Mouse (Mus musculus): ENCODE data around the gene Fnbp1. TPM values are rescaled to one million over a fixed set of nuclear protein-coding genes. Genes with fewer than 3 reads are reported as not detected.

The Fnbp1 gene
- polyA plus RNA-seq, 1 experiment from 2014 or later = 23.7 TPM

GRCm38 (mm10) chr2:31133981-31134380, 7.8 kb downstream of the Fnbp1 start:
- no peak overlapping the region for H3K4me3 ChIP-seq (ENCODE audit: low read length)
- peaks cover 64% of the 10 kb centered on the region for H3K4me1 ChIP-seq (ENCODE audit: control insufficient read depth, insufficient read depth, low read length)
- H3K36me3 ChIP-seq (ENCODE audit: control insufficient read depth, insufficient read depth) = no peaks in the 10 kb centered on the region
- ATAC-seq (replicated peaks; ENCODE audit: extremely low read depth, insufficient read depth, low FRiP score) = no peak
- no peak overlapping the region for H3K4me2 ChIP-seq (ENCODE audit: low read depth, low read length)
- H3K27me3 ChIP-seq (ENCODE audit: control insufficient read depth, insufficient read depth, low read length) = no peaks in the 10 kb centered on the region
- H3K27ac ChIP-seq (ENCODE audit: low read length) = no peak overlapping the region
- 63% methylated on average over 4 of the region's 4 CpGs for WGBS
- no peaks in the 10 kb centered on the region for H3K9me3 ChIP-seq (replicated peaks; ENCODE audit: control insufficient read depth, low read length)
- no peak overlapping the region for H3K9ac ChIP-seq (ENCODE audit: low read length)

- Histone ChIP-seq H3K27ac (ENCODE audit: low read length) (peak overlapping the region; percentile 71), H3K9ac (ENCODE audit: low read length) (0 out of 2 replicates have a peak overlapping the region, but pooled peaks have one; percentile 18), H3K4me3 (ENCODE audit: low read length) (no peak overlapping the region), H3K27me3 (ENCODE audit: control insufficient read depth, insufficient read depth, low read length) (no peaks in the 10 kb centered on the region), H3K4me2 (ENCODE audit: low read depth, low read length) (no peak overlapping the region), H3K4me1 (ENCODE audit: control insufficient read depth, insufficient read depth, low read length) (peaks cover 70% of the 10 kb centered on the region), H3K36me3 (ENCODE audit: control insufficient read depth, insufficient read depth) (no peaks in the 10 kb centered on the region), H3K9me3 (replicated peaks; ENCODE audit: control insufficient read depth, low read length) (no peaks in the 10 kb centered on the region)
- WGBS = 41% methylated on average over 8 of the region's 8 CpGs
- 0 out of 2 replicates have a peak, but pooled peaks have one; percentile 35 for ATAC-seq (replicated peaks; ENCODE audit: extremely low read depth, insufficient read depth, low FRiP score)
Measured at GRCm38 (mm10) chr2:31132682-31133081, 9.1 kb downstream of the Fnbp1 start.

GRCm38 (mm10) chr2:31130815-31131299, 11.0 kb downstream of the Fnbp1 start:
- ATAC-seq (replicated peaks; ENCODE audit: extremely low read depth, insufficient read depth, low FRiP score) = no peak

GRCm38 (mm10) chr2:31129742-31130518, 11.9 kb downstream of the Fnbp1 start:
- Histone ChIP-seq H3K27me3 (ENCODE audit: control insufficient read depth, insufficient read depth, low read length) (no peaks in the 10 kb centered on the region), H3K36me3 (ENCODE audit: control insufficient read depth, insufficient read depth) (no peaks in the 10 kb centered on the region), H3K4me1 (ENCODE audit: control insufficient read depth, insufficient read depth, low read length) (peaks cover 54% of the 10 kb centered on the region), H3K4me3 (ENCODE audit: low read length) (no peak overlapping the region), H3K9me3 (replicated peaks; ENCODE audit: control insufficient read depth, low read length) (no peaks in the 10 kb centered on the region), H3K4me2 (ENCODE audit: low read depth, low read length) (no peak overlapping the region), H3K9ac (ENCODE audit: low read length) (no peak overlapping the region; the same call in 1 of the 2 replicates), H3K27ac (ENCODE audit: low read length) (no peak overlapping the region; the same call in 1 of the 2 replicates)
- WGBS = 66% methylated on average over 14 of the region's 14 CpGs
- ATAC-seq (replicated peaks; ENCODE audit: extremely low read depth, insufficient read depth, low FRiP score) = no peak

More at GRCm38 (mm10) chr2:31130815-31131299, 11.0 kb downstream of the Fnbp1 start:
- Histone ChIP-seq H3K4me1 (ENCODE audit: control insufficient read depth, insufficient read depth, low read length) (peaks cover 59% of the 10 kb centered on the region), H3K27ac (ENCODE audit: low read length) (peak overlapping the region; percentile 75), H3K27me3 (ENCODE audit: control insufficient read depth, insufficient read depth, low read length) (no peaks in the 10 kb centered on the region), H3K36me3 (ENCODE audit: control insufficient read depth, insufficient read depth) (no peaks in the 10 kb centered on the region), H3K4me2 (ENCODE audit: low read depth, low read length) (0 out of 2 replicates have a peak overlapping the region, but pooled peaks have one; percentile 1), H3K9ac (ENCODE audit: low read length) (peak overlapping the region; percentile 30; the same call in 1 of the 2 replicates), H3K9me3 (replicated peaks; ENCODE audit: control insufficient read depth, low read length) (no peaks in the 10 kb centered on the region), H3K4me3 (ENCODE audit: low read length) (no peak overlapping the region)
- 67% methylated on average over 8 of the region's 8 CpGs for WGBS

GRCm38 (mm10) chr2:31127899-31128298, 13.9 kb downstream of the Fnbp1 start:
- Histone ChIP-seq H3K4me3 (ENCODE audit: low read length) (no peak overlapping the region), H3K4me1 (ENCODE audit: control insufficient read depth, insufficient read depth, low read length) (peaks cover 63% of the 10 kb centered on the region), H3K36me3 (ENCODE audit: control insufficient read depth, insufficient read depth) (no peaks in the 10 kb centered on the region), H3K4me2 (ENCODE audit: low read depth, low read length) (no peak overlapping the region), H3K27me3 (ENCODE audit: control insufficient read depth, insufficient read depth, low read length) (no peaks in the 10 kb centered on the region), H3K9me3 (replicated peaks; ENCODE audit: control insufficient read depth, low read length) (no peaks in the 10 kb centered on the region), H3K9ac (ENCODE audit: low read length) (no peak overlapping the region), H3K27ac (ENCODE audit: low read length) (no peak overlapping the region)
- ATAC-seq (replicated peaks; ENCODE audit: extremely low read depth, insufficient read depth, low FRiP score) = no peak
- WGBS = 60% methylated on average over 4 of the region's 4 CpGs

GRCm38 (mm10) chr2:31127219-31127618, 14.6 kb downstream of the Fnbp1 start:
- Histone ChIP-seq H3K9me3 (replicated peaks; ENCODE audit: control insufficient read depth, low read length) (no peaks in the 10 kb centered on the region), H3K4me2 (ENCODE audit: low read depth, low read length) (no peak overlapping the region), H3K27me3 (ENCODE audit: control insufficient read depth, insufficient read depth, low read length) (no peaks in the 10 kb centered on the region), H3K4me1 (ENCODE audit: control insufficient read depth, insufficient read depth, low read length) (peaks cover 56% of the 10 kb centered on the region), H3K4me3 (ENCODE audit: low read length) (no peak overlapping the region), H3K36me3 (ENCODE audit: control insufficient read depth, insufficient read depth) (no peaks in the 10 kb centered on the region), H3K27ac (ENCODE audit: low read length) (no peak overlapping the region), H3K9ac (ENCODE audit: low read length) (no peak overlapping the region)
- no peak for ATAC-seq (replicated peaks; ENCODE audit: extremely low read depth, insufficient read depth, low FRiP score)
- 60% methylated on average over 7 of the region's 7 CpGs for WGBS

- ATAC-seq (replicated peaks; ENCODE audit: extremely low read depth, insufficient read depth, low FRiP score) = no peak
- H3K27me3 ChIP-seq (ENCODE audit: control insufficient read depth, insufficient read depth, low read length) = no peaks in the 10 kb centered on the region
- H3K4me2 ChIP-seq (ENCODE audit: low read depth, low read length) = no peak overlapping the region
- H3K27ac ChIP-seq (ENCODE audit: low read length) = no peak overlapping the region
- H3K36me3 ChIP-seq (ENCODE audit: control insufficient read depth, insufficient read depth) = no peaks in the 10 kb centered on the region
- 90% methylated on average over 9 of the region's 9 CpGs for WGBS
- no peak overlapping the region for H3K4me3 ChIP-seq (ENCODE audit: low read length)
- H3K9ac ChIP-seq (ENCODE audit: low read length) = no peak overlapping the region
- H3K9me3 ChIP-seq (replicated peaks; ENCODE audit: control insufficient read depth, low read length) = no peaks in the 10 kb centered on the region
- H3K4me1 ChIP-seq (ENCODE audit: control insufficient read depth, insufficient read depth, low read length) = peaks cover 48% of the 10 kb centered on the region
Measured at GRCm38 (mm10) chr2:31126048-31126447, 15.8 kb downstream of the Fnbp1 start.

- H3K4me2 ChIP-seq (ENCODE audit: low read depth, low read length) = no peak overlapping the region
- H3K36me3 ChIP-seq (ENCODE audit: control insufficient read depth, insufficient read depth) = no peaks in the 10 kb centered on the region
- H3K9ac ChIP-seq (ENCODE audit: low read length) = no peak overlapping the region
- H3K4me1 ChIP-seq (ENCODE audit: control insufficient read depth, insufficient read depth, low read length) = peaks cover 44% of the 10 kb centered on the region
- WGBS = 57% methylated on average over 7 of the region's 7 CpGs
- no peaks in the 10 kb centered on the region for H3K9me3 ChIP-seq (replicated peaks; ENCODE audit: control insufficient read depth, low read length)
- H3K27me3 ChIP-seq (ENCODE audit: control insufficient read depth, insufficient read depth, low read length) = no peaks in the 10 kb centered on the region
- ATAC-seq (replicated peaks; ENCODE audit: extremely low read depth, insufficient read depth, low FRiP score) = no peak
- H3K4me3 ChIP-seq (ENCODE audit: low read length) = no peak overlapping the region
- peak overlapping the region; percentile 84 for H3K27ac ChIP-seq (ENCODE audit: low read length)
Measured at GRCm38 (mm10) chr2:31125156-31125555, 16.7 kb downstream of the Fnbp1 start.

- peak; percentile 49; the same call in 1 of the 2 replicates for ATAC-seq (replicated peaks; ENCODE audit: extremely low read depth, insufficient read depth, low FRiP score)
- no peaks in the 10 kb centered on the region for H3K9me3 ChIP-seq (replicated peaks; ENCODE audit: control insufficient read depth, low read length)
- H3K9ac ChIP-seq (ENCODE audit: low read length) = no peak overlapping the region; the same call in 1 of the 2 replicates
- peak overlapping the region; percentile 84 for H3K27ac ChIP-seq (ENCODE audit: low read length)
- no peaks in the 10 kb centered on the region for H3K27me3 ChIP-seq (ENCODE audit: control insufficient read depth, insufficient read depth, low read length)
- WGBS = 39% methylated on average over 2 of the region's 2 CpGs
- H3K4me2 ChIP-seq (ENCODE audit: low read depth, low read length) = no peak overlapping the region
- H3K4me3 ChIP-seq (ENCODE audit: low read length) = no peak overlapping the region
- H3K36me3 ChIP-seq (ENCODE audit: control insufficient read depth, insufficient read depth) = no peaks in the 10 kb centered on the region
- H3K4me1 ChIP-seq (ENCODE audit: control insufficient read depth, insufficient read depth, low read length) = peaks cover 41% of the 10 kb centered on the region
Measured at GRCm38 (mm10) chr2:31124694-31125093, 17.1 kb downstream of the Fnbp1 start.

Data from heart, embryonic 16.5 days (tissue).